Mouse (Mus musculus) erythroblast, embryonic 14.5 days (primary cell): ENCODE results near the gene Atp8b4.

Experiments used
- GATA1 ChIP-seq: IDR thresholded peaks from 2 replicates; pipeline ENCODE4 v1.6.1; 2012; ENCODE audit warnings: low read length, inconsistent platforms, mixed read lengths
- TAL1 ChIP-seq: IDR thresholded peaks from 3 replicates; pipeline ENCODE4 v1.6.1; 2012; ENCODE audit warnings: low read length, inconsistent platforms, mixed read lengths

- TF ChIP-seq GATA1 (no peak), TAL1 (no peak)
Observed at GRCm38 (mm10) chr2:126424714-126425113, 75.8 kb downstream of the Atp8b4 start.
